Mouse (Mus musculus) adrenal gland (tissue): ENCODE measurements around the gene Cox4i1.

Experiments
- intact Hi-C: fragments of 180-260 bp; cut with DNase I; formaldehyde crosslinking; loops from one replicate; pipeline ENCODE4 v1.15.1; 2025

Gene Cox4i1

DNA sequence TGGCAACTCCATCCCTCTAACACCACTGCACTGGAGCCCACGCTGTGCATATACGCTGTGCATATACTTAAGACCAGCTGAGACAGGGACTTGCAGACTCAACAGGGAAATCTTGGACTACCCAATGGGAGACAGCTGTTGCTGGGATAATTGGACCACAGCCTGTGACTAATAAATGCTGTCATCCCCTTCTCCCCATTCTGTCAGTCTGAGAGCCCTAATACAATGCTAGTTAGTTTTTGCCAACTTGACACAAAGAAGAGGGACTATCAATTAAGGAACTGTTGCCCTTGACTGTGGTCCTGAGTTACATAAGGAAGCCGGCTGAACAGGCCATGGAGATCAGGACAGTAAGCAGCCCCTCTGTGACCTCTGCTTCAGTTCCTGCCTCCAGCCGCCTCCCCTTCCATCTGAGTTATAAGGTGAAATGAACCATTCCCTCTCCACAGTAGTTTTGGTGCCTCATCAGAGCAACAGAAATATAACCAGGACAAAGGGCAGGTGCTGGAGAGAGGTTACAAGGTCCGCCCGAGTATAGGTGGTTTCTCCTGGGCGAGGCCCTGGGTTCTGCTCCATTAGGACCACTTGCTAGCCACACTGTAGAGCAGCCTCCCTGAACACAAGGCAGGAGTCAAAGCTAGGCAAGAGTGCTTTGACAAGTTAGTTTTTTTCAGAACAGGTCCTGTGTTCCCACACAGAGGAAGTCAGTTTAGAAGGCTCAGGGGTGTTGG, 11.5 kb upstream of the Cox4i1 start:
- intact Hi-C loops, result no loop called here

DNA sequence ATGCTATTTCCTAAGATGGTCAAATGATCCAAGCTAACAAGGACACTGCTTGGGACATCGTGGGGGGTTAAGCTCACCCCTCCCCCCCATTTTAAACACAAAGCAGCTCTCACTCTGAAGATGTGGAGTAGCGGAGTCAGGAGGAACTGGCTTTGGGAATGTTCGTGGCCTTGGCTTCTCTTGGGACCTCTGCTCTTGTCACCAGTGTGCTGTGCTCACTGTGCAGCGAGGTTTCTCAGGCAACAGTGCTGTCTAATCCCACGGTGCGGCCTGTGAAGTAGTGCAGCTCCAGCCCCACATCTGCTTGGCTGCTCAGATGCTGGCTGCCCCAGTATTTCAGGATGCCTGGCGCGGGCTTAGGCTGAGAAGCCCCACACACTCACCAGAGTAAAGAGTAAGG, 10.6 kb upstream of the Cox4i1 start:
- intact Hi-C loops, result no loop called here

DNA sequence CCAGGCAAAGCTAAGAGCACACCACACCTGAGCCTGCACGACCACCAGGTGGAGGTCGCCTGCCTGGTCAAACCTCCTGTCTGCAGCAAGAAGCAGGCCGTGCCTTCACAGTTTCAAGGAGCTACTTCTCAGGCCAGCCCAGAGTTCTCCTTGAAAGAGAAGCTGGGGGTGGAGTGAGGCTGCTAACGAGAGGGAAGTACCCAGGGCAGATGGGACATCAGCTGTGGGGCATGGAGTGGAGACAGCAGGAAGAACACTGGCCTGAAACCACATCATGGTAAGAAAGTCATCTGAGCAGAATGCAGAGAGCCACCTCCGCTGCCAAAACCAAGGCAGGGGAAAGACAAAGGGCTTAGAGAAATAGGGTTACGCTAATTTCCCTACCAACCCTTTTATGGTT, 3.5 kb upstream of the Cox4i1 start:
- intact Hi-C loops, result no loop called here

DNA sequence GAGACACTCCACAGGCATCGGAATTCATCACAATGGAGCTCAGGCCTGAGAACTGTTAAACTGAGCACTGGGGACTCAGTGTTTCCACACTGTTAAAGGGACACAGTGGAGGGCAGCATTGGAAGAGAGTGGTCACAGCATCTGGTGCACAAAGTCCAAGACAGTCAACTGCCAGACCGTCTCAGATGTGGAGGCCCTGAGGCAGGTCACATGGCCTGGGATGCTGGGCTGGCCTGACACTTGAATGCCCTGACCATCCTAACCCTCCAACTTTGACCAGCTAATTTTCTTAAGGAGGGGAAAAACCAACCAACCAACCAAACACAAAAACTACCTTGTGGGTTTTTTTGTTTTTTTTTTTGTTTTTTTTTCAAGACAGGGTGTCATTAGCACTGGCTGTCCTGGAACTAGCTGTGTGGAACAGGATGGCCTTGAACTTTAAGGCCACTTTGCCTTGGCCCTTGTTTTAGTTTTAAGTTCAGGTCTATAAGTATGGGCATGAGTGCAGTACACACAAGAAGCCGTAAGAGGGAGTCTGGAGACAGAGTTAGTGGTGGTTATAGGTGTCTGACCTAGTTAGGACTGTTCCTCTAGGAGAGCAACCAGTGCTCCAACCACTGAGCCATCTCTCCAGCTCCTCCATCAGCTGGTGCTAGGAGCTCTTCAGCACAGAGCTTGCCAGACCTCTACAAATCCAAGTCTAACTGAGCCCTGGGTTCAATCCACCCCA, 2.1 kb upstream of the Cox4i1 start:
- intact Hi-C loops, result no loop called here

DNA sequence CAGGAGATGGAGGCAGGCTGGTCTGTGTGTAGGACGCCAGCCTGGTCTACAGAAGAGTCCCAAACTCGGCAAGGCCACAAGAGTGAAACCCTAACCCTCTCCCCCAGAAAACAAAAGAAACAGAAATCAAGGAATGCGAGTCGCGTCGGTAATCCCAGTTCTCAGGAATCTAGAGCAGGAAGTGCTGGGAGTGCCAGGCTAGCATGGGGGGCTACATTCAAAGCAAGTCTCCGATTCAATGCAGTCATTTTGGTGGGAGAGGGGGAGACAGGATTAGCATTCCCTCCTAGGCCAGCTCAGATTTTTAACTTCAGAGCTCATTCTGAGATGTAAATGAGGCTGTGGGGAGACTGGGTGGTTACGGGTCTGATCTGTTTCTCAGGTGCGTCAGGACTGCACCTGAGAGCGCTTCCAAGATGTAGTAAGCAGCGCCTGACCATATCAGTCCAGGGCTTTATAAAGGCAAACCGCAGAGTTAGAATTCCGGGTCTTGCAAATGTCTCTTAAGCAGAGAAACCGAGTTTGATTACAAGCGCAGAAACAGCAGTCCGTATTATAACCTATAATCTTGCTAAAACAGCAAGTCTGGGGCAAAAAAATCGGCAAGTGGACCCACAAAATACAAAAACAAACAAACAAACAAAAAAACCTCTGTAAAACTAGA, 1.1 kb upstream of the Cox4i1 start:
- intact Hi-C loops, result no loop called here

DNA sequence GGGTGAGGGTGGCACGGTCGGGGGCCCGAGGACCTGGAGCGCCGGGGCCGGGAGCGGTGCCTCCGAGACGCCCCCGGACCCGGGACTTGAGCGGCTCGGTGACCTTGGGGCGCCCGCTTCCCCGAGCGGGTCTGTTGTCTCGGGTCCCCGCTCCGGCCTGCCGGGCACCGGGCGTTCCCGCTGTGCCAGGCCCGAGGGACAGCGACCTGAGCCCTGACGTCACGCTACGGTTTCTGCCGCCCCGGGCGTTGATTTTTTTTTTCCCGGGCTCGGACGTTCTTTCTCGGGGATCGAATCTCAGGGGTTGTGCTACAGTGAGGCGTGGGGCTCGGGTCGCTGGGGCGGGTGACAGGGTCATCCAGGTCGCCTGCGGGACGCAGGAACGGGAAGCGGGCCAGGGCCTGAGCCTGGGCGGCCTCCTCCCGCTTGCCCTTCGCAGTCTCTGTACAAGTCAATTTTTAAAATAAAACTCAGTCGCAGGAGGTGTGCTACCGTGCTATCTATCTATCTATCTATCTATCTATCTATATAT, 418 bp downstream of the Cox4i1 start, which contains the start of gene Emc8:
TSS of gene Emc8 (minus strand) at position 200 of the 532 bp plus-strand sequence.
- intact Hi-C loops, result no loop called here

DNA sequence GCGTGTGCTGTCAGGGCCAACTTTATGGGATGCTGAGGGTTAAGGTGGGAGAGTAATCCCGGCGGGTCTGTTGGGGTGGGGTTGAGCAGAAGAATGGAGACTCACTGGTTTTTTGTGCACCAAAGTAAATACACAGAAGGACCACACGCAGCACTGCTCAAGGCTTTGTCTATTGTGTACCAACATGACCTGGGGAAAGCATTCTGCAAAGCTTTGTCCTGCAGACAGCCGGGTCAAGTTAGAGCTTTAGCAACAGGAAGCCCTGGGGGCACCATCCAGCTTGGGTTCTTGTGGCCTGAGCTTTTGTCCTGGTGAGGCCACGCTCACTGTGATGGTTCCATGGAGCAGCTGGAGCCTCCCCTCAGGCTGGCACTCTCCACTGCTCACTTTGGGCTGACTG, 3.8 kb downstream of the Cox4i1 start:
- intact Hi-C loops, result no loop called here

DNA sequence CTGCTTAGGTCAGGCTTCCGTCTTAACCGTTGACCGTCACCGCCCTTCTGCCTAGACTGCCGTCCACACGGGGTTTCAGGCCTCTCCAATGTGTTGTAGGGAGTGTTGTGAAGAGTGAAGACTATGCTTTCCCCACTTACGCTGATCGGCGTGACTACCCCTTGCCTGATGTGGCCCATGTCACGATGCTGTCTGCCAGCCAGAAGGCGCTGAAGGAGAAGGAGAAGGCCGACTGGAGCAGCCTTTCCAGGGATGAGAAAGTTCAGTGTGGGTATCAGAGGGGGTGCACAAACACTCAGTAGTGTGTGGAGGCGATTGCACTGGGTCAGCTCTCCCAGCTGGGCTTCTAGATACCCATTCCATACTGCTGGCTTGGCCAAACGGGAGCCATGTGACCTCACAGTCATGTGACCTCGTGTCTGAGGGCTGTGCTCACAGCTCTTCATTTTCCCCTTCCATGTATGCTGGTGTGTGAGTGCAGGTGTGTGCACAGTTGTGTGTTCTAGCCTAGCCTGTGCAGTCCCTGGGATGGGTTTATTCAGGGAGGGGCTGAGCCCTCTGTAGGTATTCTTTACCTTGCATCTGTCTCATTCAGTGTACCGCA, 4.7 kb downstream of the Cox4i1 start:
- intact Hi-C loops, result no loop called here

DNA sequence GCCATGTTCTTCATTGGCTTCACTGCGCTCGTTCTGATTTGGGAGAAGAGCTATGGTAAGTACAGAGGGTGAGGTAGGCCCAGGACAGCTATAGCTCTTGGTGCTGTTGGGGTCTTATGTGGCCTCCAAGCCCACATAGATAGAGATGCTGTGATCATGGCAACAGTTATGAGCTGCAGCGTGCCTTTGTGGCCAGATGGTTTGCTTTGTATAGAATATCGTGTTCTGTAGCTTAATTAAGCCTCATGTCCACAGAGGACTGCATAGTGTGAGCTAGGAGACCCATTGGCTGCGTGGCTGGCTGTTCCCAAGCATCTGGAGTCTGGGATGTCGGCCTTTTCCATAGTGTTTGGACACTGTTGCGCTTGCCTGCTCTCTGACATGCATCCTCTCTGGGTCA, 5.3 kb downstream of the Cox4i1 start:
- intact Hi-C loops, result no loop called here

DNA sequence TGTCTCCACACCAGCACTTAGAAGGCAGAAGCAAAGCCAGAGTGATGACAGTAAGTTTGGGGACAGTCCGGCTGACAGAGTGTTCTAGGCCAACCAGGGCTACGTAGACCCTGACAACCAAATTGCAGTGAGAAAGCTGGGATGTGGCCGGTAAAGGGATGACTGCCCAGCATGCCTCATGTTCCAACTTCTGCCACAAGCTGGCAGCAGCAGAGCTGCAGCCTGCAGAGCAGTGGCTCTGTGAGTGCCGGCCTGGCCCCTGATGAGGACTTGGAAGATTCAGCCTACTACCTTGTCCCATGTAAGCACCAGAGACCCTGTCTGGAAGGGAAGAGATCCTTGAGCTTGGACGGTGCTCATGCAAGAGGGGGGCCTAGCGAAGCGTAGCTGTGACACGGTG, 7.7 kb downstream of the Cox4i1 start:
- intact Hi-C loops, result no loop called here

DNA sequence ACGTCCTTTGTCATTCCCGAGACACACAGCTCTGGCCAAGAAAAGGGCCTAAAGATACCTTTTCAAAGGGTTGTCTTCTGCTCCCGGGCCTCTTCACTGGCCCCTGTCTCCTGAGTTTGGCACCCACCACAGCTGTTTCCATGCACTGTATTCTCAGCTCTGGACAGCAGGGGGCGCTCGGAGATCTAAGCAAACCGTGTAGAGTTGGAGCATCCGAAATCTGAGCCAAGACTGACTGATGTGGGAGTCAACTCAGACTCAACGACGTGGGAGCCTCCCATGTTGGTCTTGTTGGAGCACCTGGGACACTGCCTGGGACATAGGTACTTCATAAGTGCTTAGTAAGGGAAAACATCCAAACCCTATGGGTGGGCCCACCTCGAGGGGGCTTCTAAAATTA, 10.4 kb downstream of the Cox4i1 start:
- intact Hi-C loops, result no loop called here

DNA sequence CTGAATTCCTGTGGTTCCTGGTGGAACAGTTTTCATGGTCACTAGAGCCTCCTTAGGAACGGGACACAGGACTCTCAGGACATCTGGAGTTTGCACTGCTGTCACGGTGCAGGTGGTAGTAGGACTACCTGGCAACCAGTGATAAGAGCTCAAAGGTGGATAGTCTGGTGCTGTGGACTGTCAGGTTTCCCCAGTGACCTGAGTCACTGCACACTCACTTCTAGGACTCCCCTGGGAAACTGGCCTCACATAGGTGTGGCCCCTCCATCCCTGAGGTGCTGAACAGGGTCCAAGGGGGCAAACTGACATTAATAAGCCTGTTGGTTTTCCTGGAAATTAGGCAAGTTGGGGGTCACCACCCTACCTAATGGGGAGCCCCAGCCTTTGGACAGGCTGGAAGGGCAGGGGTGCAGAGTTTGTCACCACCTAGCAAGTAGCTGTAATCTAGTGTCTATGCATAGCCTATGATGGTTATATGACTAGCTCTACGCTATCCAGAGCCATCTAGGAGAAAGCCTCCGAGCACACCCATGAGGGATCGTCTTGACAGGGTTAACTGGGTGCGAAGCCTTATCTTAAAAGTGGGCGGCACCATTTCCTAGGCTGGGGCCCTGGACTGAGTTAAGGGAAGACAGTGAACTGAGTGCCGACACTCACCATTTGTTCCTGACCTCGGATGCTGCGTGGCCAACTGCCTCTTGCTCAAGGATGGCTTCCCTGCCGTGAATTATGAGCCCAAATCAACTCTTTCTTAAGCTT, 11.8 kb downstream of the Cox4i1 start:
- intact Hi-C loops, result loop anchor here (1.0 to 5.0 kb wide), 3 partner anchors 57 to 412 kb away; partner anchors contain the start of gene Irf8

DNA sequence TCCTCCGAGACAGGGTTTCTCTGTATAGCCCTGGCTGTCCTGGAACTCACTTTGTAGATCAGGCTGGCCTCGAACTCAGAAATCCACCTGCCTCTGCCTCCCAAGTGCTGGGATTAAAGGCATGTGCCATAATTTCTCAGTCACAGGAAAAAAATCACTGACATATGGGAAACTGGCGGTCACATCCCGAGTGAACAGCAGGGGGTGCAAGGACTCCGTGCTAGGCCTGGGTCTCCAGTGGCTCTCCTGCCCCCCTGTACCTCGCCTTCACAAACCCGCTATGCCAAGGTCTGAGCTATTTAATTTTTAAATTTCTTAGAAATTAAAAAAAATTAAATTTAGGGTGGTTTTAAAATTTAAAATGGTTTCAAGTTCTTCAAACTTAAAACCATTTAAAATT, 12.4 kb downstream of the Cox4i1 start:
- intact Hi-C loops, result loop anchor here (1.0 to 5.0 kb wide), 3 partner anchors 57 to 412 kb away; partner anchors contain the start of gene Irf8

DNA sequence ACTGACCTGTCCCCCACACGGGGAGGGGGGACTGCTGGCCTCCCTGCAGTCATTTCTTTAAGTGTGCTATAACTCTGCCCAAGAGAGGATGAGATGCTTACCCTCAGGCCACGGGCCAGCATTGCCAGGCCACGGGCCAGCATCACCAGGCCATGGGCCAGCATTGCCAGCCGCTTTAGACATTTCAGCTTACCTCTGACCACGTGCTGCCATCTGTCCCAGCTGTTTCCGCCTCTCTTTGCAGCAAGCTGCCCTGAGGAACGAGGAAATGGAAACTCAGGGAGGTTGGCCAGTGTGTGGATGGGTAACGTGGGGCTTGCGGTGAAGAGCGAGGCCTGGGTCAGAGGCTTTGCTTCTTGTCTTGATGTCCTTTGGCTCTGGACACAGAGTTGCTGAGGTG, 13.1 kb downstream of the Cox4i1 start:
- intact Hi-C loops, result loop anchor here (5.0 kb wide), 2 partner anchors 56 to 411 kb away; partner anchors contain the start of gene Irf8

DNA sequence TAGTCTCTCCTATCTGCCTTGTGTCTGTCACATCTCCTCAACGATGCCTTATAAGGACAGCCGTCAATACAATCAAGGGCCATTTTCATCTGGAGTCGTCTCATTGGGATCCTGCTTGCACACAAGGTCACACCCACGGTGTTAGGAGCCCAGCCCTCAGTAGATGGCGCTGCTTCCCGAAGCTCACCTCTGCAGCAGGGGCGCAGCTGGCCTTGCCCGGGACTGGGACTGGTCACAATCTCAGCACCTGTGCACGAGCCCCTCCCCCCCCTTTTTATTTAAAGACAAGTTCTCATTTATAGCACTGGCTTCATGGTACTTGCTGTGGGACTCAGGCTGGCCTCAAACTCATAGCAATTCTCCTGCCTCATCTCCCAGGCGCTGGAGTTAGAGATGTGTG, 15.6 kb downstream of the Cox4i1 start:
- intact Hi-C loops, result loop anchor here (5.0 kb wide), 2 partner anchors 54 to 409 kb away; partner anchors contain the start of gene Irf8

DNA sequence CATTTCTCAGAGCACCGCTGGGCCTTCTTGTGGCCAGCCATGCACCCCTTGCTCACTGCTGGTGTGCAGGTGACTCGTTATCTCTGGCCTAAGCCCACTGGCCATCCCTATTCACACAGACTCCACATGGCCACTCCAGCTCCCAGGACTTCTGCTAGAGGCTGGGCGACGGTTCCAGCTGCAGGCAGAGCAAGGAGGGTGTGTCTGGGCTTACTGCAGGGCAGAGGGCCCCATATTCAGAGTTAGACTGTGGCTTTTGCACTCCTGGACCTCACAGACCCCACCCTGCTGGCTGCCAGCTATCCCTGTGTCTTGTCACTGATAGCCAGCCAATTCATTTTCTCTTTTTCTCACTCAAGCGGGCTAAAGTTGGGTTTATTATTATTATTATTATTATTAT, 16.1 kb downstream of the Cox4i1 start:
- intact Hi-C loops, result loop anchor here (5.0 kb wide), 2 partner anchors 53 to 408 kb away; partner anchors contain the start of gene Irf8

DNA sequence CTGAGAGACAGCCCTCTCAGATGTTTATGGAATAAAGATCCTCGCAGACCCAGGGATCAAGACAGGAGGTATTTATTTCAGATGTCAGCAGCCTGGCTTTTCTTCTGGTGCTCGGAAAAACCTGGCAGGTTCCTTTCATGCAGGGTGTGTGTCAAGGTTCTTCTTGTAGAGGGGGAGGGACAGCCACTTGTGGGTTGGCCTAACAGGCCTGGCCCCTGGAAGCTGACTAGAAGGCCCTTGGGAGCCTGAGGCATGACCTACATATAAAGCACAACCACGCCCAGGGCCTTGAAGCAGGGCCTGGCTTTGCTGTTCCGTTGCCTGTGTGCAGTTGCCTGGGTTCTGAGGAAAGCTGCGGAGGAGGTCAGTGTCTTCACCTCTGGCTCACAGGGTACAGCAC, 17.1 kb downstream of the Cox4i1 start:
- intact Hi-C loops, result no loop called here

DNA sequence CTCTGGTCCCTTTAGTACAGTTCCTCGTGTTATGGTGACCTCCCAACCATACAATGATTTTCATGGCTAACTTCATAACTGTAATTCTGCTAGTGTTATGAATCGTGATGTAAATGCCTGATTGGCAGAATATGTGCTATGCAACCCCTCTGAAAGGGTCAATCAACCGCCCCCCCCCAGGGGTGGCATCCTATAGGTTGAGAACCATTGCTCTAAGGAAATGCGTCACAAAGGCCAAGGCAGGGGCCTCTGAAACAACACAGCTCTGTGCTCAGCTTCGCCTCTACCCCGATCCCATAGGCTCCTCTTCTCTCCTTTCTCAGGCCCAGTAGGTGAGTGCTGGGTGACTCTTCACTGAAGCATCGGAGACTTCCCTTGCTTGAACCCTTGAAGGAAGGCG, 17.6 kb downstream of the Cox4i1 start:
- intact Hi-C loops, result no loop called here

DNA sequence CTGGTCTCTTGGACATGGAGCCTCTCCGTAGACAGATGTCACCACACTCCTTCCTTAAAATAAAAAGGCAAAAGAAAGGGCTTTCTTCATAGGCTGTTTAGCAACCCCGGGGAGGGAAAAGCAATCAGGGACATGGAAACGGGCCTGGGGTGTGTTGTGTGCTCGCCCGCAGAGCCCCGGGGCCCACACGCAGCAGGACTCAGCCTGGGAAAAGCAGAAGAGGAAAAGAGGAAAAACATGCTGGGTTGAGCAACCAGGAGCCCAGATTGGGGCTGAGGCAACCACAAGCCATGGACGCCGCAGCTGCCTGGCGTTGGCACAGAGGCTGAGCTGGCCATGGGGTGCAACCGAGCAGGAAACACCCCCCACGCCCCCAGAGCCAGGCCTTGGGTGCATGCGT, 18.0 kb downstream of the Cox4i1 start:
- intact Hi-C loops, result no loop called here

DNA sequence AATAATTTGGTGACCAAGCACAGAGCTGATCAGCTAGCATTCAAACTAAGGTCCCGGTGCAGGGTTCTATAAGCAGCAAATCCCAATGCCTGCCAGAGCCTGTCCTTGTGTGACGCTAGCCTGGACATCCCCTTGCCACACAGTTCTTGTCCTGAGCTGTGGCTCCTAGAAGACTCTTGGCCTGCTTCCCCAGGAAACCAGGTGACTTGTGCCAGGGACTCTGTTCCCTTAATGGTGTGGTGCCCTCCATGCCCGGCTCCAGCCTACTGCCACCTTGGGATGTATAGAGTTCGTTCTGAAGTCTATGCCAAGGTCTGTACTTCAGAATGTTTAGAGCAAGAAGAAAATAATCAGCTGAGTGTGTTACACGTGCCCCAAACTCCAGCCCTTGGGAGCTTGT, 18.6 kb downstream of the Cox4i1 start:
- intact Hi-C loops, result no loop called here

DNA sequence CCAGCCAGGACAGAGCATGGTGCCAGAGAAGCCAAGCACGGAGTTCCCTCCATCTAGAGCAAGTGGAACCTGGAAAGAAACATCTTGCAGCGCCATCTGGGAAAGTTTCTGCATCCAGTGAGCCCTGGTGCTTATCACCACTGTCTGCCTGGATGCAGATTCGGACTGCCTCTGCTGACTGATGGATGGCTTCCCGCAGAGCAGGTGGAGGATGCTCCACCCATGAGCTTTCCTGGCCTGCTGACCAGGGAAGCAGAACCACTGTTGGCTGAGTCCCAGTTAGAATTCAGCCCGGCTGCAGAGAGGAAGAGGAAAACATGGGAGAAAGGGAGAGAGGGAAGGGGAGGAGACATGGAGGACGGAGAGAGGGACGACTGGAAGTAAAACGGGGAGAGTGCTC, 19.8 kb downstream of the Cox4i1 start:
- intact Hi-C loops, result no loop called here
